Mouse (Mus musculus): ENCODE data around the gene Slx4. TPM values are rescaled to one million over a fixed set of nuclear protein-coding genes. Genes with fewer than 3 reads are reported as not detected.
"Not testable (repeated sequence)": the region's sequence is repeated elsewhere in the genome, so short reads cannot be mapped to it uniquely, and the experiment has no call there.

Slx4 gene
- polyA plus RNA-seq, 1 experiment from 2014 or later = 14.0 TPM

GRCm38 (mm10) chr16:4031441-4032274 is 28.1 kb upstream of the Slx4 start:
- Histone ChIP-seq H3K27ac (0 out of 2 replicates have a peak overlapping the region, but pooled peaks have one; percentile 28), H3K27me3 (replicated peaks) (0 out of 2 replicates have a peak, but pooled peaks cover 4% of the 10 kb centered on the region), H3K4me1 (peaks cover 37% of the 10 kb centered on the region), H3K4me3 (no peak overlapping the region), H3K9ac (no peak overlapping the region), H3K36me3 (peaks cover 5% of the 10 kb centered on the region), H3K4me2 (no peak overlapping the region), H3K9me3 (replicated peaks) (no peaks in the 10 kb centered on the region)
- WGBS (ENCODE audit: insufficient replicate concordance) = 74% methylated on average over 4 of the region's 6 CpGs
- no peak for ATAC-seq

- H3K9me3 ChIP-seq (replicated peaks) = no peaks in the 10 kb centered on the region
- no peak overlapping the region for H3K9ac ChIP-seq
- peaks cover 37% of the 10 kb centered on the region for H3K4me1 ChIP-seq
- no peak overlapping the region for H3K4me3 ChIP-seq
- no peak overlapping the region for H3K4me2 ChIP-seq
- H3K27ac ChIP-seq = no peak overlapping the region
- WGBS (ENCODE audit: insufficient replicate concordance) = 89% methylated on average over 10 of the region's 10 CpGs
- ATAC-seq = no peak
- H3K27me3 ChIP-seq (replicated peaks) = 0 out of 2 replicates have a peak, but pooled peaks cover 4% of the 10 kb centered on the region
- no peaks in the 10 kb centered on the region for H3K36me3 ChIP-seq
These were observed 26.9 kb upstream of the Slx4 start for GRCm38 (mm10) chr16:4030501-4030900.

- no peaks in the 10 kb centered on the region for H3K9me3 ChIP-seq (replicated peaks)
- H3K4me3 ChIP-seq = no peak overlapping the region
- H3K27me3 ChIP-seq (replicated peaks) = 0 out of 2 replicates have a peak, but pooled peaks cover 4% of the 10 kb centered on the region
- H3K27ac ChIP-seq = no peak overlapping the region
- no peak for ATAC-seq
- peaks cover 30% of the 10 kb centered on the region for H3K4me1 ChIP-seq
- H3K36me3 ChIP-seq = no peaks in the 10 kb centered on the region
- no peak overlapping the region for H3K9ac ChIP-seq
- no peak overlapping the region for H3K4me2 ChIP-seq
- WGBS (ENCODE audit: insufficient replicate concordance) = 74% methylated on average over 5 of the region's 5 CpGs
These were observed 25.8 kb upstream of the Slx4 start for GRCm38 (mm10) chr16:4029371-4029841.

GRCm38 (mm10) chr16:4027211-4027610 is 23.6 kb upstream of the Slx4 start:
- H3K27ac ChIP-seq = no peak overlapping the region
- H3K4me2 ChIP-seq = no peak overlapping the region
- H3K4me1 ChIP-seq = peaks cover 8% of the 10 kb centered on the region
- no peak overlapping the region for H3K4me3 ChIP-seq
- H3K9me3 ChIP-seq (replicated peaks) = no peaks in the 10 kb centered on the region
- WGBS (ENCODE audit: insufficient replicate concordance) = 54% methylated on average over 3 of the region's 3 CpGs
- H3K36me3 ChIP-seq = no peaks in the 10 kb centered on the region
- no peak for ATAC-seq
- 0 out of 2 replicates have a peak, but pooled peaks cover 4% of the 10 kb centered on the region for H3K27me3 ChIP-seq (replicated peaks)
- no peak overlapping the region for H3K9ac ChIP-seq

GRCm38 (mm10) chr16:4026672-4027071 is 23.1 kb upstream of the Slx4 start:
- no peak overlapping the region for H3K27ac ChIP-seq
- H3K9ac ChIP-seq = no peak overlapping the region
- no peak overlapping the region for H3K4me3 ChIP-seq
- 0 out of 2 replicates have a peak, but pooled peaks cover 4% of the 10 kb centered on the region for H3K27me3 ChIP-seq (replicated peaks)
- no peak for ATAC-seq
- no peak overlapping the region for H3K4me2 ChIP-seq
- 0 out of 2 replicates have a peak, but pooled peaks cover 3% of the 10 kb centered on the region for H3K4me1 ChIP-seq
- H3K9me3 ChIP-seq (replicated peaks) = no peaks in the 10 kb centered on the region
- WGBS (ENCODE audit: insufficient replicate concordance) = 54% methylated on average over 1 of the region's 1 CpGs
- H3K36me3 ChIP-seq = no peaks in the 10 kb centered on the region

GRCm38 (mm10) chr16:4022719-4023118 is 19.1 kb upstream of the Slx4 start:
- no peaks in the 10 kb centered on the region for H3K4me1 ChIP-seq
- H3K36me3 ChIP-seq = no peaks in the 10 kb centered on the region
- no peak overlapping the region for H3K4me2 ChIP-seq
- 69% methylated on average over 4 of the region's 4 CpGs for WGBS (ENCODE audit: insufficient replicate concordance)
- no peak overlapping the region for H3K27ac ChIP-seq
- ATAC-seq = no peak
- H3K27me3 ChIP-seq (replicated peaks) = 0 out of 2 replicates have a peak, but pooled peaks cover 4% of the 10 kb centered on the region
- H3K4me3 ChIP-seq = no peak overlapping the region
- H3K9ac ChIP-seq = no peak overlapping the region
- H3K9me3 ChIP-seq (replicated peaks) = no peaks in the 10 kb centered on the region

- no peak overlapping the region for H3K4me3 ChIP-seq
- H3K4me1 ChIP-seq = no peaks in the 10 kb centered on the region
- ATAC-seq = no peak
- H3K9ac ChIP-seq = no peak overlapping the region
- 74% methylated on average over 1 of the region's 1 CpGs for WGBS (ENCODE audit: insufficient replicate concordance)
- H3K27me3 ChIP-seq (replicated peaks) = no peaks in the 10 kb centered on the region
- H3K36me3 ChIP-seq = no peaks in the 10 kb centered on the region
- H3K9me3 ChIP-seq (replicated peaks) = no peaks in the 10 kb centered on the region
- no peak overlapping the region for H3K4me2 ChIP-seq
- no peak overlapping the region for H3K27ac ChIP-seq
These were observed 17.7 kb upstream of the Slx4 start for GRCm38 (mm10) chr16:4021241-4021640.

- not testable (repeated sequence) for H3K9ac ChIP-seq; H3K27ac ChIP-seq; H3K36me3 ChIP-seq; H3K4me2 ChIP-seq; H3K27me3 ChIP-seq (replicated peaks); ATAC-seq; H3K9me3 ChIP-seq (replicated peaks); H3K4me3 ChIP-seq
- H3K4me1 ChIP-seq = peaks cover 16% of the 10 kb centered on the region
- 67% methylated on average over 6 of the region's 6 CpGs for WGBS (ENCODE audit: insufficient replicate concordance)
These were observed 13.9 kb upstream of the Slx4 start for GRCm38 (mm10) chr16:4017466-4017865.

- not testable (repeated sequence) for H3K27me3 ChIP-seq (replicated peaks); H3K4me2 ChIP-seq; H3K27ac ChIP-seq; ATAC-seq; H3K9ac ChIP-seq; H3K9me3 ChIP-seq (replicated peaks); H3K36me3 ChIP-seq; H3K4me3 ChIP-seq
- 65% methylated on average over 17 of the region's 17 CpGs for WGBS (ENCODE audit: insufficient replicate concordance)
- peaks cover 23% of the 10 kb centered on the region for H3K4me1 ChIP-seq
These were observed 13.2 kb upstream of the Slx4 start for GRCm38 (mm10) chr16:4016786-4017185.

GRCm38 (mm10) chr16:4014040-4014668 is 10.6 kb upstream of the Slx4 start:
- Histone ChIP-seq H3K4me2 (no peak overlapping the region), H3K9me3 (replicated peaks) (0 out of 2 replicates have a peak, but pooled peaks cover under 1% of the 10 kb centered on the region), H3K27me3 (replicated peaks) (no peaks in the 10 kb centered on the region), H3K4me1 (peaks cover 32% of the 10 kb centered on the region), H3K36me3 (no peaks in the 10 kb centered on the region), H3K27ac (no peak overlapping the region), H3K9ac (no peak overlapping the region), H3K4me3 (no peak overlapping the region)
- WGBS (ENCODE audit: insufficient replicate concordance) = 75% methylated on average over 5 of the region's 5 CpGs
- ATAC-seq = no peak

- peak overlapping the region; percentile 82 for H3K27ac ChIP-seq
- peak; percentile 97 for ATAC-seq
- H3K4me1 ChIP-seq = peaks cover 36% of the 10 kb centered on the region
- H3K9me3 ChIP-seq (replicated peaks) = 0 out of 2 replicates have a peak, but pooled peaks cover 4% of the 10 kb centered on the region
- H3K4me3 ChIP-seq = no peak overlapping the region
- no peaks in the 10 kb centered on the region for H3K36me3 ChIP-seq
- H3K9ac ChIP-seq = peak overlapping the region; percentile 10; the same call in 1 of the 2 replicates
- H3K4me2 ChIP-seq = peak overlapping the region; percentile 56
- no peaks in the 10 kb centered on the region for H3K27me3 ChIP-seq (replicated peaks)
- WGBS (ENCODE audit: insufficient replicate concordance) = 25% methylated on average over 4 of the region's 4 CpGs
These were observed 9.5 kb upstream of the Slx4 start for GRCm38 (mm10) chr16:4012882-4013570.

Data from liver, embryonic 12.5 days (tissue).